Mouse (Mus musculus): ENCODE results near the gene Cst8. TPM values are rescaled to one million over a fixed set of nuclear protein-coding genes. Genes with fewer than 3 reads are reported as not detected.

The Cst8 gene
- polyA plus RNA-seq, 1 experiment from 2014 or later = not detected

Other genes starting within 250 kb of the Cst8 start
- 109 and 136 TPM in 2 replicates for gene Nxt1, start 126.2 kb upstream of the Cst8 start, polyA plus RNA-seq (2014; fragmentation: Nextera tagmentation; extraction: Ambion mirVana)
- 13.8 and 25.9 TPM in 2 replicates for gene Gzf1, start 117.8 kb upstream of the Cst8 start, polyA plus RNA-seq (2014; fragmentation: Nextera tagmentation; extraction: Ambion mirVana)
- 1.8 and 2.7 TPM in 2 replicates for gene Napb, start 66.3 kb upstream of the Cst8 start, polyA plus RNA-seq (2014; fragmentation: Nextera tagmentation; extraction: Ambion mirVana)
- not detected in 2 replicates for gene Cstl1, start 48.4 kb upstream of the Cst8 start, polyA plus RNA-seq (2014; fragmentation: Nextera tagmentation; extraction: Ambion mirVana)
- not detected in 2 replicates for gene Cst11, start 27.3 kb upstream of the Cst8 start, polyA plus RNA-seq (2014; fragmentation: Nextera tagmentation; extraction: Ambion mirVana)
- gene 8030411F24Rik, start 16.8 kb upstream of the Cst8 start, polyA plus RNA-seq (2014; fragmentation: Nextera tagmentation; extraction: Ambion mirVana) = not detected in 2 replicates
- gene Cst12, start 9.4 kb upstream of the Cst8 start, polyA plus RNA-seq (2014; fragmentation: Nextera tagmentation; extraction: Ambion mirVana) = not detected in 2 replicates
- not detected in 2 replicates for gene Cst13, start 21.3 kb downstream of the Cst8 start, polyA plus RNA-seq (2014; fragmentation: Nextera tagmentation; extraction: Ambion mirVana)
- not detected in 2 replicates for gene Cst9, start 36.4 kb downstream of the Cst8 start, polyA plus RNA-seq (2014; fragmentation: Nextera tagmentation; extraction: Ambion mirVana)
- gene 9230104L09Rik, start 66.3 kb downstream of the Cst8 start, polyA plus RNA-seq (2014; fragmentation: Nextera tagmentation; extraction: Ambion mirVana) = not detected in 2 replicates
- gene Cst3, start 76.9 kb downstream of the Cst8 start, polyA plus RNA-seq (2014; fragmentation: Nextera tagmentation; extraction: Ambion mirVana) = 391 and 459 TPM in 2 replicates
- not detected in 2 replicates for gene Gm1330, start 204.5 kb downstream of the Cst8 start, polyA plus RNA-seq (2014; fragmentation: Nextera tagmentation; extraction: Ambion mirVana)
- not detected in 2 replicates for gene Gm10750, start 218.5 kb downstream of the Cst8 start, polyA plus RNA-seq (2014; fragmentation: Nextera tagmentation; extraction: Ambion mirVana)